Mouse (Mus musculus) forebrain, embryonic 10.5 days (tissue): ENCODE measurements around the gene Ppp2r1a. TPM values are rescaled to one million over a fixed set of nuclear protein-coding genes. Genes with fewer than 3 reads are reported as not detected.
A peak's percentile ranks its signal among the peaks of the same experiment; 100 is the strongest.

Experiments used
- DNase-seq: peaks from one replicate; pipeline ENCODE4 v3.0.0-alpha.2; 2017; ENCODE audit warnings: low spot score; ENCODE audit errors: extremely low spot score
- H3K27ac ChIP-seq: fragments of 300-500 bp; sonication (generic); 2 replicates; pipeline ENCODE4 v1.5.1; 2016; ENCODE audit warnings: mild to moderate bottlenecking
- H3K27me3 ChIP-seq: fragments of 300-500 bp; sonication (generic); 2 replicates; pipeline ENCODE4 v1.6.1; 2016; ENCODE audit warnings: mild to moderate bottlenecking; ENCODE audit not compliant: poor library complexity, severe bottlenecking
- H3K36me3 ChIP-seq: fragments of 300-500 bp; sonication (generic); replicated peaks from 2 replicates; pipeline ENCODE4 v1.6.1; 2016; ENCODE audit warnings: mild to moderate bottlenecking, moderate library complexity
- H3K4me1 ChIP-seq: fragments of 300-500 bp; sonication (generic); 2 replicates; pipeline ENCODE4 v1.6.1; 2016
- H3K4me3 ChIP-seq: fragments of 300-500 bp; sonication (generic); 2 replicates; pipeline ENCODE4 v1.5.1; 2016; ENCODE audit warnings: mild to moderate bottlenecking, moderate library complexity
- H3K9me3 ChIP-seq: fragments of 300-500 bp; sonication (generic); 2 replicates; pipeline ENCODE4 v1.6.1; 2016; ENCODE audit warnings: mild to moderate bottlenecking, moderate library complexity
- WGBS: fragments of 180-500 bp; shearing (Covaris S2); methylation state at CpG from one replicate; pipeline ENCODE4 v1.1.7; 2016; 5-methylcytosine and 5-hydroxymethylcytosine counted together
- polyA plus RNA-seq: library from polyadenylated mRNA; unstranded; fragments of >200 nt; fragmentation: Nextera tagmentation; extraction: Ambion mirVana; gene quantifications from 2 replicates; pipeline ENCODE4 v1.2.1, GENCODE M21; 2016

The Ppp2r1a gene
- polyA plus RNA-seq, 1 experiment from 2014 or later, result 496 TPM

DNA sequence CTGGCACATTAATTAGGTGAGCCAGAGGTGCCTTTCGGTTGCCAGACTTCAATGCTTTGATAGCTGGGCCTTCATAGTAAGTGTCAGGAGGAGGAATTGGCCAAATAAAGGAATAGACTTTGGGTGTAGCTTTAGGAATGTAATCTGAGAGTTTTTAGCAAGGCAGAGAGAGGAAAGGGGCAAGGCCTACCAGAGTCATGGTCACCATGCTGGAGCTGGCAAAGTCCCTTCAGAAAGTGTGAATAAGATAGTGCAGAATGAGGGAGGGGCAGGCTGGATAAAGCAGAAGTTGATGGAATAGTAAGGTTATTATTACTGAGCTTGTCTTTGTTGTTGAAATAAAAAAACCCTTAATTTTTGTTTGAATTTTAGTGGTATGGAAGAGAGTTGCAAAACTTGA is 64.6 kb downstream of the Ppp2r1a start:
- WGBS, result 31% methylated on average over 1 of the region's 1 CpGs
- Histone ChIP-seq H3K4me1 (peaks cover 16% of the 10 kb centered on the region), H3K36me3 (peaks cover 31% of the 10 kb centered on the region), H3K27me3 (no peaks in the 10 kb centered on the region), H3K9me3 (no peaks in the 10 kb centered on the region; the same call in 1 of the 2 replicates), H3K27ac (peak overlapping the region; percentile 94), H3K4me3 (peak overlapping the region; percentile 84)
- DNase-seq, result no peak

Other genes with a start within 250 kb of the Ppp2r1a start
- gene Vmn1r227, start 215.5 kb upstream of the Ppp2r1a start, polyA plus RNA-seq, result not detected in 2 replicates
- not detected in 2 replicates for gene Vmn1r228, start 159.2 kb upstream of the Ppp2r1a start, polyA plus RNA-seq
- not detected in 2 replicates for gene Vmn1r229, start 133.8 kb upstream of the Ppp2r1a start, polyA plus RNA-seq
- gene Vmn1r230, start 104.9 kb upstream of the Ppp2r1a start, polyA plus RNA-seq, result not detected in 2 replicates
- not detected in 2 replicates for gene Vmn1r231, start 40.2 kb upstream of the Ppp2r1a start, polyA plus RNA-seq
- gene Vmn1r232, start 25.6 kb upstream of the Ppp2r1a start, polyA plus RNA-seq, result not detected in 2 replicates
- not detected in 2 replicates for gene Vmn1r233, start 51.2 kb downstream of the Ppp2r1a start, polyA plus RNA-seq
- 15.3 and 15.7 TPM in 2 replicates for gene Zfp160, start 63.6 kb downstream of the Ppp2r1a start, polyA plus RNA-seq